Mouse (Mus musculus) neural tube, embryonic 12.5 days (tissue): ENCODE results near the gene Sytl3. TPM values are rescaled to one million over a fixed set of nuclear protein-coding genes. Genes with fewer than 3 reads are reported as not detected.
"Not testable (repeated sequence)": the region's sequence is repeated elsewhere in the genome, so short reads cannot be mapped to it uniquely, and the experiment has no call there.

Experiments
- ATAC-seq: fragments of 200-750 bp; cut with Nextera tagmentation; 2 replicates; pipeline ENCODE4 v1.8.0; 2017; ENCODE audit warnings: low read depth, mild to moderate bottlenecking, moderate TSS enrichment, moderate library complexity; ENCODE audit not compliant: low FRiP score
- H3K27ac ChIP-seq: fragments of 300-500 bp; sonication (generic); 2 replicates; pipeline ENCODE4 v1.5.1; 2016
- H3K27me3 ChIP-seq: fragments of 300-500 bp; sonication (generic); replicated peaks from 2 replicates; pipeline ENCODE4 v1.6.1; 2016; ENCODE audit warnings: mild to moderate bottlenecking
- H3K36me3 ChIP-seq: fragments of 300-500 bp; sonication (generic); 2 replicates; pipeline ENCODE4 v1.6.1; 2016; ENCODE audit warnings: mild to moderate bottlenecking
- H3K4me1 ChIP-seq: fragments of 300-500 bp; sonication (generic); 2 replicates; pipeline ENCODE4 v1.6.1; 2016
- H3K4me2 ChIP-seq: fragments of 300-500 bp; sonication (generic); replicated peaks from 2 replicates; pipeline ENCODE4 v1.6.1; 2016; ENCODE audit warnings: mild to moderate bottlenecking
- H3K4me3 ChIP-seq: fragments of 300-500 bp; sonication (generic); 2 replicates; pipeline ENCODE4 v1.5.1; 2016
- H3K9ac ChIP-seq: fragments of 300-500 bp; sonication (generic); 2 replicates; pipeline ENCODE4 v1.6.1; 2016; ENCODE audit warnings: mild to moderate bottlenecking
- H3K9me3 ChIP-seq: fragments of 300-500 bp; sonication (generic); 2 replicates; pipeline ENCODE4 v1.6.1; 2016; ENCODE audit warnings: mild to moderate bottlenecking
- WGBS: fragments of 180-500 bp; shearing (Covaris S2); methylation state at CpG from one replicate; pipeline ENCODE4 v1.1.7; 2016; 5-methylcytosine and 5-hydroxymethylcytosine counted together
- polyA plus RNA-seq: library from polyadenylated mRNA; unstranded; fragments of >200 nt; fragmentation: Nextera tagmentation; extraction: Ambion mirVana; gene quantifications from 2 replicates; pipeline ENCODE4 v1.2.1, GENCODE M21; 2016

Gene Sytl3
- 0.16 and 0.18 TPM in 2 replicates for polyA plus RNA-seq

DNA sequence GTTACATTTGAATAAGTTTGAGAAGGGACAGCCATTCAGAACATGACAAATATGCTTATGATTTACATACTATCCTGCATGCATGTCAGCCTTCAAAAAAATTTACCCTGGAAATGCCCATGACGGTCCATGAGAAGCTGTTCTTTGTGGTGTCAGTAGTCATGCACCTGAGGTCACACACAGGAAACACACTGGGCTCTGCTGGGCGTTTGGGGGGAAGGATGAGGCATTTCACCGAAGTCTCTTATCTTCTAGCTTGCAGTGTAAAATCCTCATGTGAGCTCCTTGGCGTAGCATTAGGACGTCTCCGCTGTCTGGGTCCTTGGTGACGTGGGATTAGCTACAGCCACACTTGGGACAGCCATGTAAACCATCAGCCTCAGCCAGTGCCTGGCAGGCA lies at the start of gene Sytl3:
Gene Sytl3 (plus strand): TSS at position 293 of the 400 bp plus-strand sequence.
- not testable (repeated sequence) for ATAC-seq, H3K9me3 ChIP-seq, H3K9ac ChIP-seq, H3K4me3 ChIP-seq, H3K27ac ChIP-seq, H3K36me3 ChIP-seq, H3K27me3 ChIP-seq, H3K4me1 ChIP-seq, H3K4me2 ChIP-seq
- WGBS = 85% methylated on average over 6 of the region's 7 CpGs

DNA sequence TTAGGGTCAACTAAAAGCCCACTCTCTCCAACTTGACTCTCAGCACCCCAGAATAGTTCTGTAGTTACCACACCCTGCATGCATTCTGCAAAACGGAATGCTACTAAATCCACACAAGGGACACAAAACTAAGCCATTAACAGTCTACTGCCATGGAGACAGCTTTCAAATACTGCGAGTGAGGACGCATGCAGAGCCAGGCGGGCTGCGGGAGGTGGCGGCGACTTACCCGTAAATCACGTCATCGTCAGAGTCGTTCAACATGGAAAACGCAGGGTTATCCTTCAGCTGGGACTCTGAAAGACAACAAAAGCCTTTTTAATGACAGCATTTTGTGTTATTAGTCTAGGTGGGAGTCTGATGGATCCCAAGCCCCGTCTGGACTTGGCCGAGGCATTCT lies 45.4 kb upstream of the Sytl3 start:
- not testable (repeated sequence) for H3K9me3 ChIP-seq, H3K27ac ChIP-seq, H3K4me1 ChIP-seq, H3K4me2 ChIP-seq, H3K27me3 ChIP-seq, H3K9ac ChIP-seq, H3K36me3 ChIP-seq, ATAC-seq, H3K4me3 ChIP-seq
- 52% methylated on average over 13 of the region's 14 CpGs for WGBS

DNA sequence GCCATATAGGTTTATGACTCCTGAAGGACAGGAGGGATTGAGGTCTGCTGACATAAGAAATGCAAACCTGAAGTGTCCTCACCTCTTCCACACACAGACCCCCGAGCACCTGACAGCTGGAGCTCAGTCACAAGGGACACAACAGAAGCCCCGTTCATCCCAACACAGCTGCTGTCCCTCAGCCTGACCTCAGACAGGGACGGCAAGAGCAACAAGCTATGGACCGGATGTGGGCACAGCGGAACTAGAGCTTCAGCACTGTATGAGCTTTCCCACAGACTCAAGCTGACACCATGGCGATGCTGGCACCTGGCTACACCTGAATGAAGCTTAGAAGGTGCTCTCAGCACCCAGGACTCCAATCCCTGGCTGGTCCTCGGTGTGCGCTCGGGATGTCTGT lies 44.6 kb upstream of the Sytl3 start:
- not testable (repeated sequence) for H3K4me1 ChIP-seq, H3K27ac ChIP-seq, H3K4me2 ChIP-seq, H3K9me3 ChIP-seq, ATAC-seq, H3K4me3 ChIP-seq, H3K9ac ChIP-seq, H3K27me3 ChIP-seq, H3K36me3 ChIP-seq
- WGBS = 68% methylated on average over 6 of the region's 9 CpGs

DNA sequence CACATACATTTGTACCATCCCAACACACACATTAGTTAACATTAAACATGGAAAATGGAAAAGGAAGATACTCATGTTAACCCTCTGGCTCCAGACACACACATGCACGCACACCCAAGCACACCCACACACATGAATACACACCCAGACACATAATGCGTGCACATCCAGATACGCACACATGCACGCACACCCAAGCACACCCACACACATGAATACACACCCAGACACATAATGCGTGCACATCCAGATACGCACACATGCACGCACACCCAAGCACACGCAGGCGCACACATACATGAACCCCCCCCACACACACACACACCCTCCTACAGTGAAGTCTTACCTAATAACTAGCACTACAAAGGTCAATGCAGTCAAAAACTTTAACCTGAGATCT lies 42.2 kb upstream of the Sytl3 start:
- H3K36me3 ChIP-seq, H3K4me3 ChIP-seq, H3K9me3 ChIP-seq, H3K4me2 ChIP-seq, H3K27me3 ChIP-seq, H3K9ac ChIP-seq, H3K4me1 ChIP-seq, ATAC-seq, H3K27ac ChIP-seq: not testable (repeated sequence)
- 95% methylated on average over 9 of the region's 9 CpGs for WGBS

DNA sequence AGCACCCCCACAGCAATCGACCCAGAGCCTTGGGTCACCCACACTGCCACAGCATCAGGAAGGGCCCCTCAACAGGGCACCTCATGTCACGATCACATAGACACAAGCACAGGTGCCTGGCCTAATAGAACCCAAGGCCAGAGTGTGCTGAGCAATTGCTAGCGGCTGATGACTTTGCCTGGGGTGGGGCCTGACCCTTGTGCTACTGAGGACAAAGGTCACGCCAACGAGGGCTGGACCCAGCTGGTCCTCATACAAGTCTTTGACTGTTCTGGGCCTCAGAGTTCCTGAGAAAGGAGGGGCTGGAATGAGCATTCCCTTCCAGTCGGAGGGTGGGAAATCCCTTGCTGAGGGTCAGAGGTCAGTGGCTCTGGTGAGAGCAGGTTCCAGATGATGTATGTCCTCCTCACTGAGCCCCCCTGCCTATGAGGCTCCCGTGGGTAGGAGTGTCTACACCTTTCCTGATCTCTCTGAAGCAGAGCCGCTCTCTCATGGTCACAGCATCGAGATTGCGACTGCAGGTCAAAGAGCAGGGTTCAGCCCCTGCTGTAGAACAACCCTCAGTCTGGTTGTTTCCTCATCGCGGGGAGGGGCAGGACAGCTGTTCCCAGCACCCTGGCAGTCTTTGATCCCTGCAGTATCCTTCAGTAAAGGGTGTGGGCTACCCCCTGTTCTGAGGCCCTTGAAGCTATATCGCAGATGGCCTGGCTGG lies 41.0 kb upstream of the Sytl3 start:
- H3K36me3 ChIP-seq, H3K4me3 ChIP-seq, H3K9me3 ChIP-seq, H3K9ac ChIP-seq, H3K27ac ChIP-seq, ATAC-seq, H3K27me3 ChIP-seq, H3K4me2 ChIP-seq, H3K4me1 ChIP-seq: not testable (repeated sequence)
- 44% methylated on average over 7 of the region's 13 CpGs for whole genome bisulfite sequencing

DNA sequence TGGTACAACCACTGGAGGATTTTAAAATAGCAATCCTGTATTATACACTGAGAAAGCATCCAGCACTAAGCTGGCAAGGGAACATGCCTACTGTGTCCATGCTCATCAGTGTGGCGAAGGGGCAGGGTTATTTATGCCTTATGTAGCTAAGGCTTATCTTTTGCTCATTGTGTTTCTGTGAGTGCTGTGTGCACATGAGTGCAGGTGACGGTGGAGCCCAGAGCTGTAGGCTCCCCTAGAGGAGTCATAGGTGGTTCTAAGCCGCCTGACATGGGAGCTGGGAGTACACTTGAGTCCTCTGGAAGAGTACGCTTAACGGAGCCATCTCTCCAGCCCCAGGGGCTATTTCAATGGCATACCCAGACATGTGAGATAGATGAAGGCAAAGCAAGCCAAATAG lies 39.6 kb upstream of the Sytl3 start:
- H3K36me3 ChIP-seq, H3K27ac ChIP-seq, ATAC-seq, H3K9ac ChIP-seq, H3K27me3 ChIP-seq, H3K4me1 ChIP-seq, H3K9me3 ChIP-seq, H3K4me2 ChIP-seq, H3K4me3 ChIP-seq: not testable (repeated sequence)
- 86% methylated on average over 5 of the region's 5 CpGs for WGBS

DNA sequence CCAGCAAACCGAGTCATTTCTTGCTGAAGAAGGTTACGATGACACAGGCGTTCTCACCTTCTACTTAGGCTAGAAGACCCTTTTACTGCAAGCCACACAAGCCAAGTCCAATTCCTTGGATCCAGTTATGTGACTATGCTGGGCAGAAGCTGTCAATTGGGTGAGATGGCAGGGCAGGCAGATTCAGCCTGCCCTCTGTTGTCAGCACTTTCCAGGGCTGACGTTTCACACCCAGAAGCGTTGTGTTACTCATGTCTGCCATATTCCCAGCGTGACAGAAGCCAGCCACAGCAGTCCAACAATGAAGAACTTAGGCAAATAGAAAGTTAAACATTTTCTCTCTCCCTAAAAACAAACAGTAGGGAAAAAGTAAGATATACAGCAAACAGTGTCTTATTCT lies 38.9 kb upstream of the Sytl3 start:
- H3K9me3 ChIP-seq, H3K27me3 ChIP-seq, H3K9ac ChIP-seq, H3K4me2 ChIP-seq, H3K4me3 ChIP-seq, H3K4me1 ChIP-seq, ATAC-seq, H3K36me3 ChIP-seq, H3K27ac ChIP-seq: not testable (repeated sequence)
- 77% methylated on average over 4 of the region's 6 CpGs for WGBS

DNA sequence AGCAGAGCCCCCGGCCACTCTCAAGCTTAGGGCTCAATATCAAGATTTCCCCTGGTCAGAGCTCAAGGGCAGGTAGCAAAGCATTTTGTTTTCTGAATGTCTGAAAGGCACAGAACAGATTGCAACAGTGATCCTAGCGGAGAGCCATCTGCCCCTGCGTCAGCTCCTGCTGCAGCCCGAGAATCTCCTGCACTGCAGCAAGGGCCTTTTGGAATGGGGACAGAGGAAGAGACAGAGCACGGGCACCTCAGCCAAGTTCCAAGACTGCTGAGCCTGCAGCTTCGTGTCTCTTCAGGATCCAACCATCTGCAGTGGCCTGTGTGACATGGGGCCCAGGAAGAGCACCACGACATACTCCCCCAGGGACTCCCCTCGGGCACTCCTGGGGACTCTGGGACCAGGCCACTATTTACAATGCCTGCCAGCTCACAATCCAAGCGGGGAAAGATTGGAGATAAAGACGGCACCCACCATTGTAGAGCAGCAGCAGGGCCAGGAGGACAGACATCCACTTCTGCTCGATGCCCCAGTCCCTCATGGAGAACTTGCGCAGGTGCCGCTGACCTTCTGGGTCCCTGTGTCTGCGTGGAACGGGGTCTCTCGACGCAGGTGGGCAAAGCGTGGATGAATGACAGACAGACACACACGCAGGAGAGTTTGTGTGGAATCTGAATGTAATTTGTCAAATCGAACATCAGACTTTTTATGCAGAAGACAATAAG lies 38.0 kb upstream of the Sytl3 start:
- 81% methylated on average over 18 of the region's 20 CpGs for WGBS
- H3K27me3 ChIP-seq, H3K4me3 ChIP-seq, H3K4me2 ChIP-seq, H3K9me3 ChIP-seq, H3K27ac ChIP-seq, H3K36me3 ChIP-seq, H3K9ac ChIP-seq, ATAC-seq, H3K4me1 ChIP-seq: not testable (repeated sequence)

DNA sequence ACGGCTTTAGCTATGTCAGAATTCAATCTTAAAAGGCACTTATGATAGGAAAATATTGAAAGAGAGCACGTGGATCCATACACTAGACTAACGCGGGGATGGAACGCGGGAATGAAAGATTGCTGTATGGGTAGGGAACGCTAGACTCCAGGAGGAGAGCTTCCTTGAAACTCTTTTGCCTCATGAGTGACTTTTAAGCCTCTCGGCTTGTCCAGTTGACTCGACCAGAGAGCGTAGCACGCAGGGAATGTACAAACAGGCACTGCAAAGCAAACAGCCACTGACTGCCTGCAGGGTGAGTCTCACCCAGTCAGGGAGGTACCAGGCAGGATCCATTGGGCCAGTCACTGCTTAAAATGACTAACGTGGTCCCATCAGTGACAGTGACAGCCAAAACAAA lies 36.9 kb upstream of the Sytl3 start:
- not testable (repeated sequence) for H3K27ac ChIP-seq, H3K27me3 ChIP-seq, H3K4me1 ChIP-seq, H3K36me3 ChIP-seq, H3K4me2 ChIP-seq, H3K9ac ChIP-seq, ATAC-seq, H3K4me3 ChIP-seq, H3K9me3 ChIP-seq
- WGBS = 95% methylated on average over 11 of the region's 12 CpGs

DNA sequence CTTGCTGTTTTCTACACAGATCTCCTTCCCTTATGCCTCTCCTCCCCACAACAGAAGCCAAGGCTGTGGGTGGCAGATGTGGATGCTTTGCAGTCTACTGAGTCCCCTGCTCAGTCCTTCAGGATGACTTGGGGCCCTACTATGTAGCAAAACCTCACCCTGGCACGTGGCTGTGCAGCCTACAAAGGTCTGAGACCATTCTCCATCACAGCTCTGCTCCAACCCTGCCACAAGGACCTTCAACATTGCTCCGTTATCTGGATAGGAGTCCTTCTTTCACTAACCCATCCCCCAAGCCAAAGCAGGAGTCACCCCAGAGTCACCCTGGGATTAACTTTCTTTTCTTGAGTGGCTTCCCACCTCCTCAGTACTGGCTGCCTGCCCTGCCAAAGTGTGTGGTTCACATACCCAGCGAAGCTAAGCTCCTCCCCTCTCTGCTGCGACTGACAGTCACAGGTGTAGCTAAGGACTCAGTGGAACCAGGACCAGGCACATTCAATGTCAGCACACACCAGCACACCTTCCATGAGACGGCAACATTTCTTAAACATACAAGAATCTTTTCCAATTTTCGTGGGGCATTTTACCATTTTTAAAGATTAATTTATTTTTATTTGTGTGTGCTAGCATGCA lies 33.9 kb upstream of the Sytl3 start:
- WGBS = 80% methylated on average over 2 of the region's 6 CpGs
- not testable (repeated sequence) for H3K27ac ChIP-seq, ATAC-seq, H3K9me3 ChIP-seq, H3K4me1 ChIP-seq, H3K27me3 ChIP-seq, H3K36me3 ChIP-seq, H3K4me2 ChIP-seq, H3K4me3 ChIP-seq, H3K9ac ChIP-seq

DNA sequence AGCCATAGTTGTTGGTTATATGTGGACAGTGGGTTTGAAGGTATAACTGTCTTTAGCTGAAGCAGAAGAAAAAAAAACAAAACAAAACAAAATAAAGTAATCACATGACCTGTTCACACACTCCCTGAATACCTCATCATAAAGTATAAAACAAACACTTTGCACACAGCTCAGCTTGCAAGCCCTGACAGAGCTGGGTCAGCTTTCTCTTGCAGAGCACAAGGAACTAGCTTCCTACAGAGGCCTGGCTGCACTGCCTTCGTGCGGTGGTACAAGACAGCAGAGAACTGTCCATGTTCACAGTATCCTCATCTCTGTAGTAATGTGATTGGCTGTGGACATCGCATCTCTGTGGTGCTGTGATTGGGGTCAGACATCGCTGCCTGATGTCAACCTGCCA lies 28.5 kb upstream of the Sytl3 start:
- not testable (repeated sequence) for H3K27ac ChIP-seq, H3K4me2 ChIP-seq, H3K27me3 ChIP-seq, H3K4me1 ChIP-seq, H3K9me3 ChIP-seq, ATAC-seq, H3K36me3 ChIP-seq, H3K4me3 ChIP-seq, H3K9ac ChIP-seq
- 94% methylated on average over 4 of the region's 4 CpGs for WGBS

DNA sequence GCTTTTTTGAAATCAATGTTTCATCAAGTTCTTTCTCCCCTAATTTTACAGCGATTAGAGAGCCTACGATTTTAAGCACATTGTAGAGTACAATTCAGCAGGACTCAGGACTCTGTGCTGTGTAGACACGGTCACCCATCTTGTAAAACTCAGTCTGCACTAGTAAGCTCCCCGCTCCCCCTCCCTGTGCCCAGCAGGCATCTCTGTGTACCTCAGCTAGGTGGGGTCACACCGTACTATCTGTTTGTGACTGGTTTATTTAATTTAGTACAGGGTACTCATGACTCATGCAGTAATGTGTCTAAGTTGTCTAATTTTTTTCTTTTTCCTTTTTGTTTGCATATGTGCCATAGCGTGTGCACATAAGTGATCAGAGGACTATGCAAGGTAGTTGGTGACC lies 26.0 kb upstream of the Sytl3 start:
- H3K9me3 ChIP-seq = not testable (repeated sequence)

DNA sequence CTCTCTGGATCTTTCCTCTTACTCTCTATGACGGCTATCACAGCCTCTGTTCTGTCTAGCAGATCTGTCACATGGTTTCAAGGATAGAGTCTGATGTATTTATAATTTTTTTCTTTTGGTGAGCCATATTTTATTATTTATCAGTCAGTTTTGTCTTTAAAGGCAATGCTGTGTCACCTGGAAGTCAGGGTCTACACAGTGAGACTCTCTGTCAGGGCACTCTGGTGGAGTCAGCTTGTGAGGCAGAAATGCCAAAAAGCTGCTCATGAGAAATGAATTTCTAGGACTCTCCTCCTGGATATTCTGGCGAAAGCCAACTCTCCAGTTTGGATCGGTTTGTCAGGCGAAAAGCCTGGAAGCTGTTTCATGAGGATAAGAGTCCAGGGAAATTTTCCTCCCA lies 23.1 kb upstream of the Sytl3 start:
- not testable (repeated sequence) for ATAC-seq, H3K4me2 ChIP-seq
- WGBS = 97% methylated on average over 2 of the region's 4 CpGs

More for the DNA sequence above, 26.0 kb upstream of the Sytl3 start:
- not testable (repeated sequence) for H3K4me2 ChIP-seq, ATAC-seq, H3K9ac ChIP-seq, H3K4me3 ChIP-seq, H3K4me1 ChIP-seq, H3K27me3 ChIP-seq, H3K27ac ChIP-seq, H3K36me3 ChIP-seq
- WGBS = 93% methylated on average over 6 of the region's 6 CpGs

More for the DNA sequence above, 23.1 kb upstream of the Sytl3 start:
- H3K36me3 ChIP-seq, H3K4me1 ChIP-seq, H3K9me3 ChIP-seq, H3K9ac ChIP-seq, H3K27me3 ChIP-seq, H3K27ac ChIP-seq, H3K4me3 ChIP-seq: not testable (repeated sequence)
